In the genomic region with DNA sequence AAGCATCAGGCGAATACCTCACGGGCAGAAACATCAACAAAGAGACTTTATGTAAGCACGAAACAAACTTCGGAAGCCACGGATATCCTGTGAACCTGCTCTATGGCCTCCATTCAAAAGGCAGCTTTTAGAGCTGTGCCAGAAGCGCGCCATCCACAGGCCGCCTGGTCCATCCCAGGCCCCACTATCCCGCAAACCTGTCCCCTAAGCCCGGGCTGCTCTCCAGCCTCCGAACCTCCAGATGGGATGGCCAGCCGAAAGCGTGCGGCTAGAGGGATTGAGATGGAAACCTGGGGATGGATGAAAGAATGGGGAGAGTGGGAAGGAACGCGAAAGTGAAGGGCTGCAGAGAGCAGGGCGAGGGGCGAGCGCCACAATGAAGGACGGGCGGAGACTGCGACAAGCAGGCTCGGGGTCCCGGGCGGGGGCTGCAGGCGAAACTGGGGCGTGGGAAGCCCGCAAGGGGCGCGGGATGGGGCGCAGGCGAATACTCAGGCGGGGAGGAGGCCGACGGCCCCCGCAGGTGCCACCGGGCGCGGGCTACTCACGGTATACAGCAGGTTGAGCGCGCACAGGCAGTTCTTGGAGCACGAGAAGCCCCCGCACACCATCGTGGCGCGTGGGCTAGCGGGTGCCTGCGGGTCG, we compare ENCODE assay signal across 8 mouse cellular contexts. TPM values are rescaled to one million over a fixed set of nuclear protein-coding genes. Genes with fewer than 3 reads are reported as not detected.
A peak's percentile ranks its signal among the peaks of the same experiment; 100 is the strongest.
DNase-seq lines count a peak whose midpoint lies in the region; ATAC-seq and TF ChIP-seq lines count a peak whose summit lies in the region.

No protein-coding gene starts in this region.

- TF ChIP-seq CTCF in cortical plate, adult 2 months (IDR thresholded peaks at IDR 0.05; ENCODE audit: extremely low read depth, insufficient read depth, low read length) = no peak
- TF ChIP-seq CTCF in spleen, adult 2 months (IDR thresholded peaks at IDR 0.05; ENCODE audit: extremely low read depth, insufficient read depth, insufficient read length, insufficient replicate concordance) = no peak

- peak overlapping the region; percentile 80 for H3K9ac ChIP-seq in limb, embryonic 12.5 days (replicated peaks)
- H3K9ac ChIP-seq in midbrain, embryonic 13.5 days (replicated peaks) = peak overlapping the region; percentile 100

- intact Hi-C loops in gastrocnemius, postnatal 14 days (cut with DNase I; ENCODE audit: low total_unique reads) = no loop called here

- peak overlapping the region; percentile 85 for H3K4me2 ChIP-seq in limb, embryonic 12.5 days
- peak overlapping the region; percentile 74 for H3K4me2 ChIP-seq in midbrain, embryonic 13.5 days (replicated peaks)

- no peaks in the 10 kb centered on the region for H3K27me3 ChIP-seq in limb, embryonic 12.5 days
- H3K27me3 ChIP-seq in midbrain, embryonic 13.5 days = no peaks in the 10 kb centered on the region
- no peaks in the 10 kb centered on the region for H3K27me3 ChIP-seq in spleen, adult 2 months (ENCODE audit: control insufficient read depth, insufficient read depth, low read length)

- peak; percentile 42 for DNase-seq in urinary bladder, postnatal 14 days (ENCODE audit: low spot score)
- DNase-seq in urinary bladder, postnatal 4 days (ENCODE audit: low spot score in 2 of 2) = no peak
- DNase-seq in gastrocnemius, postnatal 14 days = peak; percentile 41
- peak in 1 of 2 experiments; percentile 53 for DNase-seq in spleen, adult 2 months (ENCODE audit: low read depth in 1 of 2, low spot score in 2 of 2)

- peak; percentile 34 for ATAC-seq in inflammation-experienced regulatory T-cells, adult 6 months
- ATAC-seq in limb, embryonic 12.5 days (ENCODE audit: insufficient number of reproducible peaks, insufficient read depth, low FRiP score, low TSS enrichment, low read depth) = peak; percentile 29
- ATAC-seq in midbrain, embryonic 13.5 days = peak; percentile 77

- peak overlapping the region; percentile 97 for H3K27ac ChIP-seq in cortical plate, adult 2 months (ENCODE audit: insufficient read depth, low read length)
- no peak overlapping the region for H3K27ac ChIP-seq in limb, embryonic 12.5 days
- peak overlapping the region; percentile 96 for H3K27ac ChIP-seq in midbrain, embryonic 13.5 days
- peak overlapping the region; percentile 94 for H3K27ac ChIP-seq in spleen, adult 2 months (ENCODE audit: insufficient read depth, low read length)

- H3K4me1 ChIP-seq in cortical plate, adult 2 months (ENCODE audit: control insufficient read depth, insufficient read depth, low read length) = no peaks in the 10 kb centered on the region
- peaks cover 18% of the 10 kb centered on the region for H3K4me1 ChIP-seq in limb, embryonic 12.5 days (replicated peaks)
- peaks cover 21% of the 10 kb centered on the region for H3K4me1 ChIP-seq in midbrain, embryonic 13.5 days (replicated peaks)
- peaks cover 5% of the 10 kb centered on the region for H3K4me1 ChIP-seq in spleen, adult 2 months (ENCODE audit: control insufficient read depth, insufficient read depth, insufficient read length)

- no peaks in the 10 kb centered on the region for H3K9me3 ChIP-seq in limb, embryonic 12.5 days
- peaks cover under 1% of the 10 kb centered on the region; the same call in 1 of the 2 replicates for H3K9me3 ChIP-seq in midbrain, embryonic 13.5 days

- under 1% methylated on average over 49 of the region's 50 CpGs for WGBS in limb, embryonic 12.5 days
- WGBS in midbrain, embryonic 13.5 days = under 1% methylated on average over 50 of the region's 50 CpGs
- under 1% methylated on average over 48 of the region's 50 CpGs for WGBS in spleen, adult 2 months

- H3K36me3 ChIP-seq in limb, embryonic 12.5 days = no peaks in the 10 kb centered on the region
- peaks cover 3% of the 10 kb centered on the region; the same call in 1 of the 2 replicates for H3K36me3 ChIP-seq in midbrain, embryonic 13.5 days
- H3K36me3 ChIP-seq in spleen, adult 2 months (ENCODE audit: control insufficient read depth, insufficient read depth, low read length) = no peaks in the 10 kb centered on the region

- TF ChIP-seq POLR2A in cortical plate, adult 2 months (IDR thresholded peaks at IDR 0.05; ENCODE audit: extremely low read depth, insufficient read depth, low read length) = no peak
- TF ChIP-seq POLR2A in spleen, adult 2 months (IDR thresholded peaks at IDR 0.05; ENCODE audit: low read depth, low read length) = no peak

- peak overlapping the region; percentile 97 for H3K4me3 ChIP-seq in cortical plate, adult 2 months (ENCODE audit: insufficient read depth, low read length)
- peak overlapping the region; percentile 84 for H3K4me3 ChIP-seq in limb, embryonic 12.5 days (replicated peaks)
- H3K4me3 ChIP-seq in midbrain, embryonic 13.5 days (replicated peaks) = peak overlapping the region; percentile 95
- peak overlapping the region; percentile 97 for H3K4me3 ChIP-seq in spleen, adult 2 months (ENCODE audit: extremely low read depth, insufficient read depth, insufficient read length)

RNA-seq across cellular contexts. Expression of a gene that starts 0.5 kb away (rescaled TPM):
- polyA plus RNA-seq in cortical plate, adult 2 months (2012; rRNA removed) = 168 and 176 TPM in 2 replicates
- total RNA-seq in gastrocnemius, postnatal 14 days (2021) = 10 to 100 TPM; 42.4 to 47.0 TPM
- polyA plus RNA-seq in inflammation-experienced regulatory T-cells, adult 6 months (2017; shearing (Covaris generic)) = 100 to 1,000 TPM; 217 to 248 (median 230) TPM
- polyA plus RNA-seq in limb, embryonic 12.5 days (2016; fragmentation: Nextera tagmentation; extraction: Ambion mirVana) = 59.8 and 67.8 TPM in 2 replicates
- 361 and 381 TPM in 2 replicates for polyA plus RNA-seq in midbrain, embryonic 13.5 days (2015; fragmentation: Nextera tagmentation; extraction: Ambion mirVana)
- polyA plus RNA-seq in spleen, adult 2 months (2012; rRNA removed) = 298 and 415 TPM in 2 replicates

RNA-seq across cellular contexts. Expression of a gene that starts 49.1 kb away (rescaled TPM):
- 0.15 and 0.28 TPM in 2 replicates for polyA plus RNA-seq in cortical plate, adult 2 months (2012; rRNA removed)
- not detected for total RNA-seq in gastrocnemius, postnatal 14 days (2021)
- polyA plus RNA-seq in inflammation-experienced regulatory T-cells, adult 6 months (2017; shearing (Covaris generic)) = not detected
- polyA plus RNA-seq in limb, embryonic 12.5 days (2016; fragmentation: Nextera tagmentation; extraction: Ambion mirVana) = not detected in 2 replicates
- polyA plus RNA-seq in midbrain, embryonic 13.5 days (2015; fragmentation: Nextera tagmentation; extraction: Ambion mirVana) = 0.98 and 1.3 TPM in 2 replicates
- polyA plus RNA-seq in spleen, adult 2 months (2012; rRNA removed) = 0.12 TPM in 1 of 2 replicates, not detected in the other

Comparison
In these comparisons a context has a peak if more than half of its experiments do, and no peak if none do; other contexts are left out.
1. DNase-seq: peak in urinary bladder, postnatal 14 days (single experiment) and gastrocnemius, postnatal 14 days (single experiment); none in urinary bladder, postnatal 4 days (0 of 2).
2. Peak in every context shown above with its lines, with median percentiles within 50 percentile points of each other: H3K4me3 ChIP-seq and ATAC-seq.